10 mouse cellular contexts compared by ENCODE assay signal in the genomic region with DNA sequence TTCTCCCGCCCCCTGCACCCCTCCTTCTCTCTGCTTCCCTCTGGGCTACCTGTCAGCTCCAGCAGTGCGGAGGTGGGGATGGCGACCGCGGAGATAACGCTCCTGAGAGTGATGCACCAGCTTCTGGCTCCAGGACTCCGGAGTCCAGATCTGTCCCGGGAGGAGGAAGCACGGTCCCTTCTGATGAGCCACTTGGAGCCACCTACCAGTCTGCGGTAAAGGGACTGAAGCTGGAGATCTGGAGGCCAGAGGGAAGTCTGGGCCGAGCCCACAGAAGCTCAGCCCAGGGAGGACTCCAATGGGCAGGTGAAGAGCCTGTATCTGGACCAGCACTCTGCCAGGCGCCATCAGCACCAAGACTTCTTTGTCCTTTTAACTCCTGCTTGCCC. TPM values are rescaled to one million over a fixed set of nuclear protein-coding genes. Genes with fewer than 3 reads are reported as not detected.
DNase-seq lines count a peak whose midpoint lies in the region; ATAC-seq lines count a peak whose summit lies in the region.
"Had no signal": no experiment of that assay in that cellular context is flagged by ENCODE, and none has a peak within 500 bp of the region (broad histone marks: within the 10 kb centered on the region; RNA-seq: fewer than 3 reads in every experiment).

A gene (minus strand): TSS at position 323 of the 389 bp plus-strand sequence.

- ATAC-seq in embryonic facial prominence, embryonic 12.5 days (ENCODE audit: insufficient number of reproducible peaks, insufficient read depth, low FRiP score, low TSS enrichment): no peak
- ATAC-seq in hindbrain, embryonic 15.5 days (ENCODE audit: low FRiP score, low read depth): peak; percentile 28; the same call in 1 of the 2 replicates
- peak; percentile 23; the same call in 1 of the 2 replicates for ATAC-seq in neural tube, embryonic 12.5 days (ENCODE audit: low FRiP score, low read depth)

- no peak within 1 kb of the TSS for H3K27ac ChIP-seq in embryonic facial prominence, embryonic 12.5 days
- 0 out of 2 replicates have a peak within 1 kb of the TSS, but pooled peaks have one; percentile 15 for H3K27ac ChIP-seq in hindbrain, embryonic 15.5 days (replicated peaks)
- H3K27ac ChIP-seq in neural tube, embryonic 12.5 days: no peak within 1 kb of the TSS

- WGBS in embryonic facial prominence, embryonic 12.5 days: 5% methylated on average over 11 of the region's 12 CpGs
- WGBS in hindbrain, embryonic 15.5 days: 2% methylated on average over 11 of the region's 12 CpGs
- WGBS in neural tube, embryonic 12.5 days: 3% methylated on average over 12 of the region's 12 CpGs

- peak within 1 kb of the TSS; percentile 24; the same call in 1 of the 2 replicates for H3K9ac ChIP-seq in embryonic facial prominence, embryonic 12.5 days
- peak within 1 kb of the TSS; percentile 37 for H3K9ac ChIP-seq in hindbrain, embryonic 15.5 days
- H3K9ac ChIP-seq in neural tube, embryonic 12.5 days: peak within 1 kb of the TSS; percentile 55

- no peaks in the 10 kb centered on the region for H3K36me3 ChIP-seq in embryonic facial prominence, embryonic 12.5 days
- no peaks in the 10 kb centered on the region for H3K36me3 ChIP-seq in hindbrain, embryonic 15.5 days
- H3K36me3 ChIP-seq in neural tube, embryonic 12.5 days: no peaks in the 10 kb centered on the region

- H3K27me3 ChIP-seq in embryonic facial prominence, embryonic 12.5 days: peaks cover 90% of the 10 kb centered on the region
- H3K27me3 ChIP-seq in hindbrain, embryonic 15.5 days: peaks cover 52% of the 10 kb centered on the region
- peaks cover 77% of the 10 kb centered on the region for H3K27me3 ChIP-seq in neural tube, embryonic 12.5 days (replicated peaks)

- peak within 1 kb of the TSS; percentile 74 for H3K4me2 ChIP-seq in embryonic facial prominence, embryonic 12.5 days (replicated peaks)
- H3K4me2 ChIP-seq in hindbrain, embryonic 15.5 days: peak within 1 kb of the TSS; percentile 83
- peak within 1 kb of the TSS; percentile 68 for H3K4me2 ChIP-seq in neural tube, embryonic 12.5 days (replicated peaks)

- peaks cover 17% of the 10 kb centered on the region; the same call in 1 of the 2 replicates for H3K4me1 ChIP-seq in embryonic facial prominence, embryonic 12.5 days
- peaks cover 34% of the 10 kb centered on the region for H3K4me1 ChIP-seq in hindbrain, embryonic 15.5 days (replicated peaks)
- peaks cover 28% of the 10 kb centered on the region for H3K4me1 ChIP-seq in neural tube, embryonic 12.5 days

- DNase-seq in left cerebral cortex, adult 8-10 months (ENCODE audit: low spot score in 2 of 2): no peak
- DNase-seq in left cerebral cortex, postnatal 14 days (ENCODE audit: low spot score in 2 of 2): no peak
- DNase-seq in cerebellum, postnatal 36 days: no peak
- DNase-seq in cerebellum, adult 18-20 months: no peak
- DNase-seq in natural killer cell, adult 2 months (ENCODE audit: low spot score in 2 of 2): no peak
- DNase-seq: thymus, adult 2 months had no signal

- H3K9me3 ChIP-seq in embryonic facial prominence, embryonic 12.5 days: no peaks in the 10 kb centered on the region
- no peaks in the 10 kb centered on the region for H3K9me3 ChIP-seq in hindbrain, embryonic 15.5 days
- no peaks in the 10 kb centered on the region for H3K9me3 ChIP-seq in neural tube, embryonic 12.5 days

- intact Hi-C loops in left cerebral cortex, postnatal 14 days (cut with DNase I): no loop called here

- H3K4me3 ChIP-seq in embryonic facial prominence, embryonic 12.5 days: peak within 1 kb of the TSS; percentile 40
- peak within 1 kb of the TSS; percentile 43 for H3K4me3 ChIP-seq in hindbrain, embryonic 15.5 days
- peak within 1 kb of the TSS; percentile 40 for H3K4me3 ChIP-seq in neural tube, embryonic 12.5 days
- H3K4me3 ChIP-seq: myocyte had no signal

RNA-seq across cellular contexts. Expression of the gene that starts here (rescaled TPM):
- total RNA-seq in left cerebral cortex, adult 8-10 months (2022): 10 to 100 TPM; 15.6 to 23.3 (median 17.4) TPM
- total RNA-seq in left cerebral cortex, postnatal 14 days (2021): 1 to 10 TPM; 1.9 to 7.0 TPM
- 1.9 and 2.3 TPM in 2 replicates for polyA plus RNA-seq in embryonic facial prominence, embryonic 12.5 days (2016; fragmentation: Nextera tagmentation; extraction: Ambion mirVana)
- 37.5 and 40.5 TPM in 2 replicates for polyA plus RNA-seq in hindbrain, embryonic 15.5 days (2015; fragmentation: Nextera tagmentation; extraction: Ambion mirVana)
- 65.3 and 70.1 TPM in 2 replicates for polyA plus RNA-seq in neural tube, embryonic 12.5 days (2016; fragmentation: Nextera tagmentation; extraction: Ambion mirVana)

Comparison
In these comparisons a context has a peak if more than half of its experiments do, and no peak if none do; other contexts are left out.
1. RNA of the gene that starts here (polyA plus RNA-seq): 65.3 to 70.1 TPM in neural tube, embryonic 12.5 days and 37.5 to 40.5 TPM in hindbrain, embryonic 15.5 days; 1.9 to 2.3 TPM in embryonic facial prominence, embryonic 12.5 days; every median in the first group is over 10 times any median in the second.
2. Peak in every context shown above with its lines, with median percentiles within 50 percentile points of each other: H3K4me2 ChIP-seq, H3K4me3 ChIP-seq and H3K9ac ChIP-seq.